Mouse (Mus musculus) cortical plate, adult 2 months (tissue): ENCODE measurements around the gene Gm45234.

ENCODE experiments used
- CTCF ChIP-seq: fragments of 200-500 bp; IDR thresholded peaks from 2 replicates; pipeline ENCODE4 v1.5.1; 2011; ENCODE audit warnings: mild to moderate bottlenecking, control low read depth, low read length; ENCODE audit not compliant: insufficient read depth; ENCODE audit errors: extremely low read depth
- POLR2A ChIP-seq: fragments of 200-500 bp; IDR thresholded peaks from 2 replicates; pipeline ENCODE4 v1.6.1; 2011; ENCODE audit warnings: mild to moderate bottlenecking, low read length, control low read depth; ENCODE audit not compliant: insufficient read depth; ENCODE audit errors: extremely low read depth

- TF ChIP-seq POLR2A (no peak), CTCF (no peak)
Observed at GRCm38 (mm10) chr6:124746654-124747632, 8.9 kb downstream of the Gm45234 start.
